Mouse (Mus musculus) right cerebral cortex, postnatal 36 days (tissue): ENCODE results near the gene Unk.
"Not testable (repeated sequence)": the region's sequence is repeated elsewhere in the genome, so short reads cannot be mapped to it uniquely, and the experiment has no call there.

Experiments
- DNase-seq, 2 experiments: peaks; one replicate each; pipeline ENCODE4 v3.0.0; 2022; ENCODE audit warnings: low spot score in 2 of 2, mixed read lengths in 1 of 2

The Unk gene

DNA sequence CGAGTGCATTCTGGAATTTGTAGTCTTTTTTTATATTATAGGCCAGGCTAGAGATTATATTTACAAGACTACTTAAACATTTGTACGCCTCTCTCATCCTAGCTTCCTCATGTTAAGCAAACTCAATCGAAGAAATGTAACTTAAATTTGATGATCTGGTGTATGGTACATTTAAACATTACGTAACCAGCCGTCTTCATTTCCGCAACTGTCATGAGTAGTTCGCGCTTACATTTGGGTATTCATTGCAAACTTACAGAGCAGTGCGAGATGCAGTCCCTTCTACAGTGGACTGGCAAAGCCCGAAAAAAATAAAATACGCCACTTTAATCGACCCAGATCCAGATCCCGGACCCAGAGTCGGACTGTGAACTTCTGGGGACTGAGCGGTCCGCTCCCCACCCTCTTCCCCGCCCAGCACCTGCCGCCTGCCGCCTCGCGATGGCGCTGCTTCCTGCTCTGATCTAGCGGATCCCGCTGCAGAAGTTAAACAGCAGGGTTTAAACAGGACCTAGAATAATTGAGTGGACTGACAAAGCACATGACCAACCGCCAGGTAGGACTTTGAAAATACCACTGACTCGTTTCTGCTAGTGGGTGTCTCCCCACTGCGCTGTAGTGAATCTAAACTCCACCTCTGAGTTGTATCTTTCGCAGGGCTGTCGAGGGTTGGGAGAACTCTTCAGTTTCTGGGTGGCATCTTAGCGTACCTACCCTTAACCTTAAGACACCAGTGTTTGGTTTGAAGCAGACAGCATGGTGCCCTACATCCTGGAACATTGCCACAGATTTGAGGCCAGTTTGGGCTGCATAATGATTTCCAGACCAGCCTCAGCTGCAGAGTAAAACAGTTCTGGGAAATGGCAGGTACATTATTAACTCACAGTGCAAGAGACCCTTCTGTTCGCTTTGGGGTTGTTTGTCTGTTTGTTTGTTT, 57.3 kb downstream of the Unk start:
- DNase-seq: peak; percentile 70

DNA sequence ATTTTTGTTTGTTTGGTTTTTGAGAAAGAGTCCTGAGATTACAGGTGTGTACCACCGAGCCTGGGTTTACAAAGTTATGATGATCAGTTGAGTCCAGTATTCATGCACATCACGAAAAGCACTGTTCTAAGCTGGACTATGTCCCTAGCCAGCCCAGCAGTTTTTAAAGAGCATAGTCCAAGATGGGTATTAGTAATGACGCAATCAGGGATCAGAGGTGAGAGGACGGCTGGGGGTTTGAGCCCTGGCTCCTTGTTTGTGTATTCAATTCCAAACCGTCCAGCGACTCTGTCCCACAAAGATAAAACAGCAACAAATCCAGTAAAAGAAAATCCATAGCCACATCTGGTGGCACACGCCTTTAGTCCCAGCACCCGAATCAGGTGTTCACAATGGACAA, 58.1 kb downstream of the Unk start:
- no peak for DNase-seq

DNA sequence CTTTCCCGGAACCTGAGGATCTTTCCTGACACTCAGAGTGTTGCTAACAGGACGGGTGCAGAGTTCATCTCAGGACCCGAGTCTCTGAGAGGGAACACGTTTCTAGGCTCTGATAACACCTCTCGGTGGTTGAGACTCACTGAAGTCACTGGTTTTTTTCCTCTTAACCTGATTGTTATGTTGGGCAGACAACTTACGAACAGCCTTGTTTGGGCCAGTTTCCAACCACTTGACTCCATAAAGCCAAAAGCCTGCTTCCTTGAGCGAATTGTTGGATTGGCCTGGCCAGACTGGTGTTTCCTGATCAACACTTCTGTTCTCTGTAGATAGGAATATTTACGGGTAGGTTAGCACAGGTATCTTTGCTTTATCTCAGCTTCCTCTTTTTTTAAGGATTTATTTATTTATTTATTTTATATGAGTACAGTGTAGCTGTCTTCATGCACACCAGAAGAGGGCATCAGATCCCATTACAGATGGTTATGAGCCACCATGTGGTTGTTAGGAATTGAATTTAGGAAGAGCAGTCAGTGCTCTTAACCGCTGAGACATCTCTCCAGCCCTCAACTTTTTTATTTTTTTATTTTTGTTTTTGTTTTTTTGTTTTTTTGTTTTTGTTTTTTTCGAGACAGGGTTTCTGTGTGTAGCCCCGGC, 58.7 kb downstream of the Unk start:
- DNase-seq: no peak

DNA sequence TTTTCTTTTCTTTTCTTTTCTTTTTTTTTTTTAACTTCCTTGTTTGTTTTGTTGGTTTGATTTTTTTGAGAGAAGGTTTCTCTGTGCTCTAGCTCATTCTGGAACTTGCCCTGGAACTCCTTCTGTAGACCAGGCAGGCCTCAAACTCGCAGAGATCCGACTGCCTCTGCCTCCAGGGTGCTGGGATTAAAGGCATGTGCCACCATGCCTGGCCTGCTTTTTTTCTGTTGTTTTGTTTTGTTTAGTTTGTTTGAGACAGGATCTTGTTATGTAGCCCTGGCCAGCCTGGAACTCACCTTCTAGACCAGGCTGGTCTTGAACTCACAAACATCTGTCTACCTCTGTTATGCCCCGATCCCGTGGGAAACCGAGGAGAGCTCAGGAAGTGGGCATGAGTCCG, 59.4 kb downstream of the Unk start:
- no peak for DNase-seq

DNA sequence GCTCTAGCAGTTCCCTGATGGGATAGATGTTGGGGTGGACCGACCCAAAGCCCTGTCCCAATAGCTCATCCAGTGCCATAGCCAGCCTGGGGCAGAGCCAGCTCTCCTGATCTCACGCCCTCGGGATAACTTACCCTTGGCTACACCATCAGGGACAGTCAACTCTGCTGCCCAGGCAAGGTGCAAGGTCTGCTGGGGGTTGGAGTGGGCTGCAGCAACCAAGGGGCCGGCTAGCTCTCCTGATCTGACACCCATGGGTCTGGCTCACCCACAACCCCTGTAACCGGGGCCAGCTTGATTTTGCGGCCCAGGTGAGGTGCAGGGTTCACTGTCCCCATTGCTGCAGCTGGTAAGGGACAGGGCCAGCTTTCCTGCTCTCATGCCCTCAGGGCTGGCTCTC, 61.5 kb downstream of the Unk start:
- no peak for DNase-seq

DNA sequence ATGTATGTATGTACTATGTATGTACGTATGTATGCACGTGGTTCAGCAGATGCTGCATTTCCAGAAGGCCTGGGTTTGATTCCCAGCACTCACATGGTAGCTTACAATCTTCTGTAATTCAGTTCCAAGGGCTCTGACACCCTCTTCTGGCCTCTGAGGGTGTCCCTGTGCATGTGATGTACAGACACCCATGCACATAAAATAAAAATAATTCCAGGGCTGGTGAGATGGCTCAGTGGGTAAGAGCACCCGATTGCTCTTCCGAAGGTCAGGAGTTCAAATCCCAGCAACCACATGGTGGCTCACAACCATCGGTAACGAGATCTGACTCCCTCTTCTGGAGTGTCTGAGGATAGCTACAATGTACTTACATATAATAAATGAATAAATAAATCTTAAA, 62.8 kb downstream of the Unk start:
- DNase-seq: not testable (repeated sequence)

DNA sequence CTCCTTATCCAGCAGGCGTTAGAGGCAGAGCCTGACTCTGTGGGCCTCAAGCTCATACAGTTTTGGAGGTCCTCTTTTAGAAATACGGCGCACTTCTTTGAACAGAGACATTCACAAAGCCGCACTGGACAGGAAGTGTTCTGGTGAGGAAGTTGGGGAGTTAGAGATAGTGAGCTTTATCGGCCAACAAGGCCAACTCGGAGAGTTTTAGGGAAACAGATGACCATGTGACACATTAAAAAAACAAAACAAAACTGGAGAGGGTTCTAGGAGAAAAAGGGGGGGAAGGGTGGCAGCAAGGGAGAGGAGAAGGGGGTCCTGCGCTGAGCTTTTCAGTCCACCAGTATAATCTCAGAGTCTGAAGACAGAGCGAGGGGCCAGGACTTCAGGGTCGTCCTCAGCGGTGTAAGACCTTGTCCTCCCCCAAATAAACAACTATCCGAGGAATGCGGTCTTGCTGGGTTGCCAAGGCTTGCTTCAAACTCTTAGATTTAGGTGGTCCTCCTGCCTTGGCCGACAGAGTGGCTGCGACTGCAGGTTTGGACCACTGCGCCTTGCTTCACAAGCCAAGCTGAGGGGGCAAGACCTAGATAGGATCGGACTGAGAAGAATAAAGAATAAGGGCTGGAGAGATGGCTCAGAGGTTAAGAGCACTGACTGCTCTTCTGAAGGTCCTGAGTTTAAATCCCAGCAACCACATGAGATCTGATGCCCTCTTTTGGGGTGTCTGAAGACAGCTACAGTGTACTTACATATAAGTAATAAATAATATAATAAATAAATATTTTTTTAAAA, 63.8 kb downstream of the Unk start:
- DNase-seq: no peak

DNA sequence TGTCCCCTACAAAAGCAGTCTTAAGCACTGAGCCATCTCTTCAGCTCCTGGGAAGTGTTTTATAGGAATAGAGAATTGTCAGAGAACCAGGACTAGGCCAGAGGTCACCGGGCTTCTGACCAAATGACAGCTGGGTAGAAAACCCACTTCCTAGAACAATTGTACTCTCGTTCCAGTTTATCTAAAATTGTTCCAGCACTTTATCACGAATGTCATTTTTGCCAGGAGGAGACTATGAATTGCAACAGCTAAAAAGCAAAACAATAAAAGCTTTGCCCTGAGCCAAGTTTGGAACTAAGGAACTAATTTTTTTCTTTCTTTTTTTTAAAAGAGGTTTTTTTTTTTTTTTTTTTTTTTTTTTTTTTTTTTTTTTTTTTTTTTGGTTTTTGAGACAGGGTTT, 65.5 kb downstream of the Unk start:
- no peak for DNase-seq

DNA sequence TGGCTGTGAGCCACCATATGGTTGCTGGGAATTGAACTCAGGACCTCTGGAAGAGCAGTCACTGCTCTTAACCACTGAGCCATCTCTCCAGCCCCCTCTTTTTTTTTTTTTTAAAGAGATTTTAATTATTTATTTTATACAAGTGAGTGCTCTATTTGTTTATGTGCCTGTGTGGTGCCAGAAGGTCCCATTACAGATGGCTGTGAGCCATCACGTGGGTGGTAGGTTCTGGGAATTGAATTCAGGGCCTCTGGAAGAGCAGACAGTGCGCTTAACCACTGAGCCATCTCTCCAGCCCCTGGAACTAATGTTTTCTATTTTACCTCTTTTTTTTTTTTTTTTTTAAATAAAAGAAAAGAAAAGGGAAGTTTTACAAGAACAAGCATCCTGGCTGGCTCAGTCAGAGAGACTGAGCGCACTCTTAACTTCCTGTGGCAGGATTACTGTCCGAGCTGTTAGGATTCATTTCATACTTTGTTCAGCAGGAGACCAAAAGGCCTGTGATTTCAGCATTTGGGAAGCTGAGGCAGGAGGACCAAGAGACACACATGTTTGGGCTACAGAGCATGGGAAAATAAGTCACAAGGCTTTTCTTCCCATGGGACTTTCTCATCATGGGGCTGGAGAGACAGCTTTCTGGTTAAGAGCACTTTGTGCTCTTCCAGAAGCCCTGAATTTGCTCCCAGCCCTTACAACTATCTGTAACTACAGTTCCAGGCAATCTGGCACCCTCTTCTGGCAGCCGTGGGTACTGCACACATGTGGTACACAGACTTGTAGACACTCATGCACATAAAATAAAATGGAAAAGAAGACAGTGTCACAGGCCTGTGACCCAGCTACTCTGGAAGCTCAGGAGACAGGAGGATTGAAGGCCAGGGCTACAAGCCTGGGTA, 66.3 kb downstream of the Unk start:
- no peak for DNase-seq

DNA sequence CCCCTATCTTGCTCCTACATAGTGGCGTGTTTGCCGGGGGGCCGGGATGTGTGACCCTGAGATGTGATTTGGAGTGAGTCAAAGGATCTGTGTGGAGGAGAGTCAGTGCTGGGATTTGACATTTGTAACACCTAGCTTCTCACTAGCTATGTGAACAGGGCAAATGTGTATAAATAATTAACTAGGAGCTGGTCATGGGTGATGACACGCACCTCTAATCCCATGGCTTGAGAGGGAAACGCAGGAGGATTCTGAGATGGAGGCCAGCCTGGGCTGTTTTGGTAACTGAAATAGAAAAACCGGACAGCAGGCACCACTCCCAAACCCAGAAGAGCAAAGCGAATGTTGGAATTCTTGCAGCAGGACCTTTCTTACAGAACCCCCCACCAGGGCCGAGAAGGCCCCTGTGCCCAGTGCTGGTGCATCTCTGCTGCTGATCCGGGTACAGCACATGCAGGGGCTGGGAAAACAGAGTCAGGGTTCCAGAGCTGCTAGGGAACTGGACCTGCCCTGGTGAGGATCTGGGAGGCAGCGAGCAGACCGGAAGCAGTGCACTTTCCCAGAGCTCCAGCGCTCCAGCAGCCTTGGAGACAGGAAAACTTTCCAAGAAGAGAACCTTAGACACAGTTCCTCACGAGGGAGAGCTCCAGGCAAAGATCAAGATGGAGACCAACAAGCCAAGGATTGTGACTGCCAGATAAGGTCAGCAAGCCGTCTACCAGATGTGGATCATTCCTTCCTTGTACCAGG, 68.8 kb downstream of the Unk start:
- DNase-seq: no peak

DNA sequence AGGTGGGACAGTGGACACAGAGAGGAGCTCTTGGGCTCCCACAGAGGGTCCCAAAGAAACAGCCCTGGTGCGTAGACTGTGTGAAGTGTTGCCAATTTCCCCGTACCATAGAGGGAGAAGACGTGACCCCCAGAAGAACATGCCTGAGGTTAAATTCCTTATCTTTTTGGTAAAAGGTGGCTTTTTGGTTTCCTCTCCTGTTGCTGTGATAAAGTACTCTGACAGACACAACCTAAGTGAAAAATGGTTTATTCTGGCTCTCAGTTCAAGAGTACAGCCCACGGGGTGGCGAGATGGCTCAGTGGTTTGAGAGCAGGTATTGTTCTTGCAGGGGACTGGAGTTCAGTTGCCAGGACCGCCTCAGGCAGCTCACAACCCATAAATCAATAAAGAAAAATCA, 69.3 kb downstream of the Unk start:
- no peak for DNase-seq

DNA sequence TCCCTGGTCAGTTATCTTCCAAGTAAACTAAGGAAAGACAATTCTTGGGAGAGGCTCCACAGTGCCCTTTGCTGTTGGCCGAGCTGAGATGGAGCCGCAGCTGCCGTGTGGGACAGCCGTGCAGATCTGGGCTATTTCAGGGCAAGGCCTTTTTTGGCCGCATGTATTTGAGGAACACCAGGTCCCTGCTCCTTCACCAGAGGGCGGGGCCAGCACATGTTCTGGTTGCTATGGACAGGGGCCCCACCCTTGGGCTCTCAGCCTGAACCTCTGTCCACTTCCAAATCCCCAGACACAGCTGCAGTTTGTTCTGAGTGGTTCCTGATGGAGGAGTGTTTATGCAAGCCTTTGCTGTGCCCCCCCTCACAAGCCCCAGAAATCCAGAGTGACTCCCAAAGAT, 70.3 kb downstream of the Unk start:
- no peak for DNase-seq

DNA sequence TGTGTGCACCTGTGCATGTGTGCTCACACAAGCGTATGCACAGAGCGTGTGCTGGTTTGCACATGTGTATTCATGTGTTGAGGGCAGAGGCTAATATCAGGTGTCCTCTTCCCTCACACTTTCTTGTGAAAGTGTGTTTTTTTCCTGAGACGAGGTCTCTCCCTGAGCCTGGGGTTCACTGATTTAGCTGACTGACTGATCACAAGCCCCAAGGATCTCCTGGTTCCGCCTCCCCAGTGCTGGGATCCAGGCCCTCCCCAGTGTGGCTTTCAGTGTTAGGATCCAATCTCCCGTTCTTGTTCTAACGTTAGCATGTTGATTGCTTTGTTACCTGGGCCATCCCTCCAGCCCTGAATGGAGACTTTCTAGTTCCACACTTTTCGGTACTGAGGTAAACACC, 70.7 kb downstream of the Unk start:
- DNase-seq: no peak

DNA sequence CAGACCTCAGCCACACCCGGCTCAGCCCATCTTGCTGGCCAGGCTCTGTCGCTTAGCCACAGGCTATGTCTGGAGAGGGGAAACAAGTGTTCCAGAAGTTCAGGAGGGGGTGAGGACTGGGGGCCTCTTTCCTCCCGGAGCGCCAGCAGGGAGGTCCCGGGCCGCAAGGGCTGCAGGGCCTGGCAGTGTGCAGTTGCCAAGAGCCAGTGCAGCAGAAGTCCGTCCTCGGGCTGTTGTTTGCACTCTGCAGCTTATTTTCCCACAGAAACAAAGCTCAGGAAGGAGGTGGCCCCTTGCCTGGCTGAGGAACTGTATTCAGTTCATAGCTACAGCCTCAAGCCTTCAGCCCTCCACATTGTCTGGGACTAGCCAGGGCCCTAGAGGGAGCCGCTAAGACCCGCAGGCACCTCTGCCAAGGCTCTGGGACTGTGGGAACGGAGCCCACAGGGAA, 71.8 kb downstream of the Unk start:
- DNase-seq: no peak

DNA sequence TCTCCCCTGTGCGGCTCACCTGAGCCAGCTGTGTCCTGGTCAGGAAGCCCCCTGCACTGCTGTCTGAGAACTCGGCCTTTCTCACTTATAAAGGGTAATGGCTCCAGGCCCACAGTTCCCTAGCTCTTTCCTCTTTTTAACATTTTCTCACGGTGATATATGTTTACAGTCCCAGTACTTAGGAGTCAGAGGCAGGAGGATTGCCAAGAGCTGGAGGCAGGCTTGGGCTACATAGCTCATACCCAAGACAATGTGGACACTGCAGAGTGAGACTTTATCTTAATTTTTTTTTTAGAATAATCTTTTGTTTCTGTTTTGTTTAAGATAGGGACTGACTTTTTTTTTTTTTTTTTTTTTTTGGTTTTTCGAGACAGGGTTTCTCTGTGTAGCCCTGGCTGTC, 72.3 kb downstream of the Unk start:
- DNase-seq: no peak

DNA sequence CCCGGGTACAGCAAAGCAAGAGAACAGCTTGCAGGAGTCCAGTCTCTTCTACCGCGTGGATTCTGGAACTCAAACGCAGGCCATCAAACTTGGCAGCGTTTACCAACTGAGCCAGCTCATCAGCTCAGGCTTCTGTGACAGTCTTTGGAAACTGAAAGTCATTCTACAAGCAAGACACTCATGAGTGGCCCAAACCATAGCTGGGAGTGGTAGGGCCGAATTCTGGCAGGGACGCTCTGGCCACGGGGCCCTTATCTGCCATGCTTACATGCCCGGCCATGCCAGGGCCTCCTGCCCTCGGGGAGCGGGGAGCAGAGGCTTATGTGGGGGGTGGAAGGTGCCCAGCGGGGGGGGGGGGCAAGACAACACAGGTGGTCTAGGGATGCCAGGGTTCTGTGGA, 73.5 kb downstream of the Unk start:
- no peak for DNase-seq

DNA sequence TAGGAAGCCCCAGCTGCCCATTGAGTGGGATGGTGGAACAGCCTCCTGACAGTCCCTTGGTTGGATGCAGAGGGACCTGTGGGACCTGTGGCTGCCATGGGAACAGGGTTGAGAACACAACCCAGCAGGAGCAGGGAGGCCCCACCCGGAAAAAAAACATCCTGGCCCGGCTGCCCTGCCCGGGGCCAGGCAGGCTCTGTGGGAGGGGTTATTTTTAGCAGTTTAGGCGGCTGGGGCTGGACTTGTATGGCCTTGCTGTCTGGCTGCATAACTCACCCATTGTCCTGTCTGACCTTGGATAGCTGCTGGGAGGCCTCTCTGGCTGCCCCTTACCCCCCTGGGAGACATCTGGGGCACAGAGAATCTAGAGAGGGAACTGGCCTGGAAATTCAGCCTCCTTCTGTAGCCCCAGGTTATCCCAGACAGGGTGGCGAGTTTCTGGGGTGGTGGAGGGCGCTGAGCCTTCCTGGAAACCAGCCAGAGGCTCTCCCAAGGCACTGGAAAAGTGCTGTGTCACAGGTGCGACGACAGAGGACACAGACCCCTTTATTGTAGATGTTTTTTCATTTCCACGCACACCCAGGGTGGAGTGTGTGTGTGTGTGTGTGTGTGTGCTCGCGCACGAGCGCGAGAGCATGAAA, 74.0 kb downstream of the Unk start:
- DNase-seq: no peak

DNA sequence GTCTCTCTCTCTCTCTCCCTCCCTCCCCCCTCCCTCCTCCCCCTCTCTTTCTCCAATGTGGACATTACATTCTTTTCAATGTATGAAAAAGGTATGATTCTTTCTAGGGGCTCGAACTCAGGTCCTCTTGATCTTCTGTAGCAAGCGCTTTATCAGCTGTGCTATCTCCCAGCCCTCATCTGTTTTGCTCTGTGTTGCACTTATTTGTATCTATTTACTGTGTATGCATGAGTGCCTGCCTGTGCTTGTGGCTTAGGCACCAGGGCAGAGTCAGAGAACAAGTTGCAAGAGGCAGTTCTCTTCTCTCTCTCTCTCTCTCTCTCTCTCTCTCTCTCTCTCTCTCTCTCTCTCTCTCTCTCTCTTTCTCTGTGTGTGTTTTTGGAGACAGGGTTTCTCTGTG, 74.9 kb downstream of the Unk start:
- DNase-seq: no peak

DNA sequence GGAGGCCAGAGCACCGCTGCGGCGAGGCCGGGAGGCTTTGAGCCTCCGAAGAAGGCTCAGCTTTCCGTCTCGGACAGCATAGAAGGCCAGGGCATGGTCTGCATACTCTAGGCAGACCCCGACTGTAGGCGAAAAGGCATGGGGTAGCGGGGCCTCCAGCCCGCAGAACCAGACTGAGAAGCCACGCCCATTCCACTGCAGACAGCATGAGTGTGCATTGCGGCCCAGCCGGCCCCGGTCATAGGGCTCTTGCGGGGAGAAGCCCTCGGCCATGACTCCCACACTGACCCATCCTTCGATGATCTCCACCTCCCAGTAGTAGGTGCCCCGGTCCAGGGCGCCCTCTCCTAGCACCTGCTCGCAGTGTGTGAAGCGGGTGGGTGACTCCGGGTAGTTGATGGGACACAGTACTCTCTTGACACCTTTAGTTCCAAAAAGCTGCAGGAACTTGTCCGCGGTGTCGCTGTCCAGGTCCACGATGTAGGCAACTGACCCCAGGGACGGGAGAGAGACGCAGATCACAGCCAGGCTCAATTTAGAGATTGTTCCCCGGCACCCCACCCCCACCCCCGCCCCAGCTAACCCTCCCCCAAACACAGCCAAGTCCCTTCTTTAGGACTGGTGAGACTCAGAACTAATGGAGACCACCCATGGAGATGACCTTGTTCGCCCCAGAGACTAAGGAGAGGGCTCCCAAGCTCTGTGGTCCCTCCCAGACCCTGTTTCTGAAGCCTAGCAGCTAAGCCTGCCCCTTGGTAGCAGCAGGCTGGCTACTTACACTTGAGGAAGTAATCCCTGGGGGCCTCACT, 76.2 kb downstream of the Unk start:
- no peak for DNase-seq
